Mouse (Mus musculus): ENCODE measurements around the gene Pef1.

DNA sequence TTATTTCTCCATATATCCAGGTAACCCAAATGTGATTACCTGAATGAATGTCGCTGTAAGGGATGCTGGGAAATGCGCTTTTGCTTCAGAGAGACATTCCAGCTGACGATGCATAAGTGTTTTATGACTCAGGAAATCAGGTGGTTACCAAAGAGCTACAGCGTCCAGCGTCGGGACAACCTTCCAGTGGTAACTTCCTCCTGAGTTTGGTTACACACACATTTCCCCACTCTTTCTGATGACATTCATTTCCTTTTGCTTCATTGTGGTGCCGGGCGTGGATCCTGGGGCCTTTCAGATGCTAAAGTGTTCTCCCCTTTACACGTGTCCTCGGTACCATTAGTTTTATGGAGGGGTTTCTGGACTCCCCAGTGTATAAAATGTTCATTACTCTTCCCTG is 46.0 kb downstream of the Pef1 start:
- no peak for TF ChIP-seq CTCF (IDR thresholded peaks at IDR 0.05; ENCODE audit: insufficient read depth, low read depth, low read length)
- TF ChIP-seq POLR2A (IDR thresholded peaks at IDR 0.05; ENCODE audit: insufficient read depth, low read depth, low read length) = no peak

All from olfactory bulb, adult 2 months (tissue).